Mouse (Mus musculus): ENCODE measurements around the gene Gm47841.

- TF ChIP-seq CHD2 (IDR thresholded peaks at IDR 0.05; ENCODE audit: low read length) (no peak), MXI1 (IDR thresholded peaks at IDR 0.05; ENCODE audit: low read depth, low read length) (no peak), CTCF (IDR thresholded peaks at IDR 0.05 in 2 of 3, conservative IDR thresholded peaks at IDR 0.05 in 1 of 3; ENCODE audit: control insufficient read depth in 1 of 3, insufficient read depth in 1 of 3, low read depth in 2 of 3, low read length in 3 of 3, poor library complexity in 1 of 3, severe bottlenecking in 1 of 3) (no peak), POLR2A (IDR thresholded peaks at IDR 0.05; ENCODE audit: control insufficient read depth in 1 of 2, insufficient read depth in 1 of 2, low read depth in 1 of 2, low read length in 2 of 2, poor library complexity in 1 of 2) (no peak), ZKSCAN1 (IDR thresholded peaks at IDR 0.05; ENCODE audit: low read depth, low read length) (no peak), GATA1 (IDR thresholded peaks at IDR 0.05; ENCODE audit: low read depth, low read length) (no peak), MAX (IDR thresholded peaks at IDR 0.05; ENCODE audit: low read length) (no peak), POLR2AphosphoS5 (IDR thresholded peaks at IDR 0.05; ENCODE audit: borderline replicate concordance, low read depth, low read length) (no peak), MEF2A (IDR thresholded peaks at IDR 0.05; ENCODE audit: extremely low read depth, insufficient replicate concordance, low read depth, low read length, poor library complexity, severe bottlenecking) (no peak), MYC (IDR thresholded peaks at IDR 0.05; ENCODE audit: low read depth, low read length) (no peak), KAT2A (conservative IDR thresholded peaks at IDR 0.05; ENCODE audit: low read depth, low read length) (no peak)
Observed at GRCm38 (mm10) chr15:101074067-101074466, 26.9 kb upstream of the Gm47841 start.
